Mouse (Mus musculus) 3T3-L1 (cell line): ENCODE measurements around the gene Rhbg.

Experiments used
- DNase-seq: peaks from one replicate; pipeline ENCODE4 v3.0.0-alpha.2; 2015; ENCODE audit warnings: low read depth, low spot score

Rhbg gene

GRCm38 (mm10) chr3:88262346-88262745, 7.8 kb upstream of the Rhbg start:
- no peak for DNase-seq

DNA sequence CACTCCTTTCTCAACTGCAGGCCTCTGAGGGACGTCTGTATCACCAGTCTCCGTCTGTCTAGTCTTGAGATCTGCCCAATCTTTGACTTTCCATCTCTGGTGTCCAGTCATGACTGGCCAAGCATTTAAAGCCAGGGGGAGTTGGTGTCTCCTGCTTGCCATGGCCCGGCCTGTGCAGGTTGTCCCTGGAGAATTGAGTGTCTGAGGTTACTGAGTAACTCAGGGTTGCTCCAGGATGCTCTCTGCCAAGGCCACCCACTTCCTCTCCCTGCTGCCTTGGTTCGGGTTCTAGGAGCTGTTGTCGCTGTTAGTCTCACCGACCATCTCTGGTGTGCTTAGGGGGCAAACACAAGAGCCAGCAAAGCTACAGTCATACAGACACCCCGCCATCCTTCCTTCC, 1.9 kb upstream of the Rhbg start:
- no peak for DNase-seq

GRCm38 (mm10) chr3:88255950-88256349, 1.4 kb upstream of the Rhbg start:
- DNase-seq, result no peak

- DNase-seq, result no peak
Observed at GRCm38 (mm10) chr3:88252739-88253138, 1.8 kb downstream of the Rhbg start.

- no peak for DNase-seq
Observed at GRCm38 (mm10) chr3:88248406-88248805, 6.1 kb downstream of the Rhbg start.

DNA sequence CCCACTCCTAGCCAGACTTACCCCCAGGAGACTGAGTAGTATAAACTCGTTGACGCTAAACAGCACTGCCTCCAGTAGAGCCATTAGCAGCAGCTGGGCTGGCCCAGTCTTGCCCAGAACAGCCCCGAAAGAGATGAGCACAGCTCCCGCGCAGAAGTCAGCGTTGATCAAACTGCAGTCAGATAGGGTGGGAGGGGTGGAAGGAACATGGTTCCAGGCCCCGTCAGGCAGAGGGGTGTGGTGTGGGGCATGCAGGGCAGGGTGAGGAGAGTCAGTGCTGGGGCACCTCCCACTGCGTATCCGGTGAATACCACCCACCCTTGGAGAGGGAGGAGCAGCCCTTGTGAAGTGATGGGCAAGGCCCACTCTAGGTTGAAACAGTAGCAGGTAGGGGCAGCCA, 6.8 kb downstream of the Rhbg start:
- no peak for DNase-seq

DNA sequence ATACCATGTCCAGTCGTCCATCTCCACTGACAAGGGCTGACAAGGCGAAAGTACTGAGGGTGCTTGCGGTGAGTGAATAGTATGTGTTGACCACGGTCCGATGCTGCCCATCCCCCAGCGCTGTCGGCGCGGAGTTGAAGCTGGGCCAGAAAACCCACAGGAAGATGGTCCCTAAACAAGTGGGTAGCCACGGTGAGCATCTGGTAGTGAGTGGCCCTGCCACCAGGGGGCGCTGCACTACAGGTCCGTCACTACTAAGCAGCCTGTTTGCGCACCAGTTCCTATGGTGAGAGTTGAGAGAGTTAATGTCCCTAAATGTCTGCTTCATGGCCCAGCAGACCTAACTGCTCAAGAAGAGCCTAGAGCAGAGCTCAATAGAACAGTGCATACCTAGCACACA, 8.7 kb downstream of the Rhbg start:
- DNase-seq, result peak; percentile 78

DNA sequence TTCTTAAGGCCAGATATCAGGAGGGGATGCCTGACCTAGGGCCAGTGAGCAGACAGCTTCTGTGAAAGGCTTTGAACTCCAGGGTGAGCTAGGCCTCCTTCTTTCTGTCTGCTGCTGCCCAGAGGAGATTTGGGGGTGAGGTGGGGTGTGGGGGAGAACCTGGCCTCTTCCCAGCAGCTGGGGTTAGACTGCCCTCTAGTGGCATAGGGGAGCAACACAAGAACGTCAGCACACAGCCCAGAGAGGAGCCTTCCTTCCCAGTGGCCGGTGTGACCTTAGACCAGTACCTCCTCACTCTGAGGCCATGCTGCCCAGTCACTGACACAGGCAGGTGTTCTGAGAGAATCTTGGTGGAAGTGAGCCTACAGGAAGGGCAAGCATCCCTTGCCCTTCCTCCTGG, 10.4 kb downstream of the Rhbg start:
- peak; percentile 67 for DNase-seq

GRCm38 (mm10) chr3:88242531-88242930, 12.0 kb downstream of the Rhbg start:
- peak; percentile 89 for DNase-seq

DNA sequence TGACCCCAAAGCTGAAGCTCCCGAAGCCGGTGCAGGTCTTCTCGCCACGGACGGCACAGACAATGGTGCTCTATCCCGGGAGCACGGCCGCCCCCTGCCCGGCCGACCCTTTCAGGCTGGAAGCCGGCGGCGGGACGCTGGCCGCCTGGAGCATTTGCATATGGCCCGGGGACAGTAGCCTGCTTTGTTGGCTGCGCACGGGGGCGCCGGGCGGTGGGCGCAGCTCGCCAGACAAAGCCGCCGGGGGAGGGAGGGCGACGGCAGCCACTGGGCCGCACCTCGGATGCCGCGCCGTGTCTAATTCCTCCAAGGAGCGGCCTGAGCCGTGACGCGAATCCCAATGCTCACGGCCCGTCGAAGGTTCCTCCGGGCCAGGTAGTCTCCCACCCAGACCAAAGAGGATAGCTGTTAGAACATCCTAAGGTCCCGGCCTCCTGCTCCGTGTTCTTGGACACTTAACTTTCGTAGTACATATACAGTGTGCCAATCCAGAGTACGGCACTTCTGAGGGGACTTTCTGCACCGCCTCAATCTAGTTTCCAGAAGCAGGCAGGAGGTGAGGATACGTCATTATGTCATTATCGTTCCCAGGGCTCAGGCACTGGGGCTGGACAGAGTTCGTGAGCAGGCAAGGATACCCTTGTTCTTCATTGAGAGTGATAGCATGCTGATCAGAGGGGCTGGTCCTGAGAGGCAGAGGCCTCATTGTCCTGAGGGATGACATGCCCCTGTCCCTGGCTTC, 13.3 kb downstream of the Rhbg start:
- no peak for DNase-seq

GRCm38 (mm10) chr3:88239446-88239845, 15.1 kb downstream of the Rhbg start:
- no peak for DNase-seq

DNA sequence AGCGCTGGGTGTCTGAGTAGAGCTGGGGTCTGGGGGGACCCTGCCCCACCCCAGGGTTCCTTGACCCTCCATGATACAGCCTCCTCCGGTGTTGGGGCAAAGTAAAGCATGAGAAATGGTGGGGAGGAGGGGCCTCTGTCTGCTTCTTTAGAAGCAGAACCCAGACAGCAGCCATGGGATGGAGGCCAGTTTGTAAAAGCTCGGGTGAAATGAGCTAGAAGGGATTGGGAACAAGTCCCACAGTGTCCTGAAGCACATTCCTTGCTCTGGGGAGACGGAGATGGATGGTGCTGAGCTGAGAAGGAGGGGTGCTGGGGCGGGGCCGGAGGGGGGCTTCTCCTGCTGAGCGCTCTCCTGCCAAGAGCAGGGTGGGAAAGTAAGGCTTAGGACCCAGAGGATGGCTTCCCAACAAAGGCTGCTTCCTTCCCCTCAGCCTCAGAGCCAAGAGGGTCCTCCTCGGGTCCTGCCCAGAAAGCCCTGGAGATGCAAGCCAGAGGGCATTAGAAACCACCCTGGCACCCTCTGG, 15.6 kb downstream of the Rhbg start:
- DNase-seq, result no peak

GRCm38 (mm10) chr3:88237556-88238194, 16.8 kb downstream of the Rhbg start:
- DNase-seq, result peak; percentile 79

DNA sequence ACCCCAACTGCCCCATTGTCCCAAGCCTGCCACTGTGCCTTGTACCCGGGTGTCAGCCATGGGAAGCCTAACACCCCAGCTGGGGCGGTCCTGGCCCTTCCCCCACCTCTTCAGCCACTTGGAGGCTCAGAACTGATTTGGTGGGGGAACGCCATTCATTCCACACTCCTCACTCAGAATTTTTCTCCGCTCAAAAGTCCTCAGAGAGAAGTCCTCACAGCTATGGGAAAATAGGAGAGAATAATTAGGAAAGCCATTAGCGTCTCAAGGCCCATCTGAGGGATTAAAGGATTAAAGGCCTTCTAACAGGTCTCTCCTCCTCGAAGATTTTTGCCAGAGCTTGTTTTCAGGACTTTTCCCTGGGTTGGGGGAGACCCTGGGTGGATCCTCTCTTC, 17.4 kb downstream of the Rhbg start:
- no peak for DNase-seq

DNA sequence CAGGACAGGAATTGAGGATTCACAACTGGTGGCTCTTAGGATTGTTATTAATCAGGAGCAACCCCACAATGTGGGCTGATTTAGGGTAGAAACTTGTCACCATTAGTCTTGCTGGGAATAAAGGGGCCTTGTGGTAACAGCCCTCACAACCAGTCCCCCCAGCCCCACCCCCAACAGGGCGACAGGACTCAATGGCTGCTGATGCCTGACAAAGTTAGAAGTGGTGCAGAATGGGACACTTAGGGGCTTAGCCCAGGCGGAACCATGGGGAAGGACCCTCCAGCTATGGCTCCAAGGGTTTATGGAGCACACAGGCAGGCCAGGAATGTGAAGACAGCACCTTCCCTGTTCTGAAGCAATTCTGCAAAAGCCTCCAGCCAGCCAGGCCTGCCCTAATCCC, 18.9 kb downstream of the Rhbg start:
- no peak for DNase-seq

GRCm38 (mm10) chr3:88235216-88235615, 19.3 kb downstream of the Rhbg start:
- no peak for DNase-seq

GRCm38 (mm10) chr3:88234041-88234440, 20.5 kb downstream of the Rhbg start:
- DNase-seq, result peak; percentile 78

GRCm38 (mm10) chr3:88232851-88233649, 21.5 kb downstream of the Rhbg start:
- peak; percentile 73 for DNase-seq

DNA sequence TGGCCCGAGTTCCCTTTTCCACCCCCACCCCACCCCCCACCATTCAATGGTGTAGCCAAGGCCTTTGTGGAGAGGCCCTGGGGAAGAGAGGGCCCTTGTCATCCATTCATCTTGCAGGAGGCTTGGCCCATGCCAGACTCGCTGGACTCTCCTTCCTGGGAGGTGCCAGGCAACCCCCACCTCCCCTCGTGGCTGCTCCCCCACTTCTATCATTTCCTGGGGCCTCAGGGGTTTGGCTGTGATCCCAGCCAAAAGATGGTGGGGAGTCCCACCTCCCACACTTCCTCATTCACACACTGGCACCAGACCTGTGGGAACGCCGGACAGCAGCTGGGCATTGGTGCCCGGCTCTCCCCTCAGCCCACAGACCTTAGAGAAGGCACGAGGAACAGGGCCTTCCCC, 22.2 kb downstream of the Rhbg start:
- no peak for DNase-seq

DNA sequence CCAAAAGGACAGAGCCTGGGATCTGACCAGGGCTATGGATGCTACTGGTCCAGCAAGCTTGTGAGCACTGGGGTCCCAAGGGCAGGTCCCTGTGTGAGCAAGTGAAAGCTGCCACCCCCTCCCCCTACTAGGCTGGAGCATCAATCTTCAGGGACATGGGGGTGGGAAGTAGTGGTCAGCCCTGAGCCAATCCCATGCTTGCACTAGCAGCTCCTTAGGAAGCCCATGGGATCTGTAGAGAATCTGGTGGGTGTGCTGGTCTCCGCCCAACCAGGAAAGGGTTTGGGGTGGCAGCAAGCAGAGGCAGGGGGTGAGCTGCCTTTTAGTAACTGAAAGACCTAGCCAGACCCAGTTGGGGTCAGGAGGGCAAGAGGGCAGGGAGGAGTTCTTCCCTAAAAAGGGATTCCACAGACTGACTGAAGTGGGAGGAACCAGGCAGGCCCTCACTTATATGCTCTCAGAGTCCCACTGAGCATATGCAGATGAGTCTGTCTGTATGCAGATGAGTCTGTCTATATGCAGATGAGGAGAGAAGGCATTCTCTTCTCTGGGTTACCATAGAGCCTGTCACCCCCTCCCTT, 23.4 kb downstream of the Rhbg start:
- DNase-seq, result no peak

DNA sequence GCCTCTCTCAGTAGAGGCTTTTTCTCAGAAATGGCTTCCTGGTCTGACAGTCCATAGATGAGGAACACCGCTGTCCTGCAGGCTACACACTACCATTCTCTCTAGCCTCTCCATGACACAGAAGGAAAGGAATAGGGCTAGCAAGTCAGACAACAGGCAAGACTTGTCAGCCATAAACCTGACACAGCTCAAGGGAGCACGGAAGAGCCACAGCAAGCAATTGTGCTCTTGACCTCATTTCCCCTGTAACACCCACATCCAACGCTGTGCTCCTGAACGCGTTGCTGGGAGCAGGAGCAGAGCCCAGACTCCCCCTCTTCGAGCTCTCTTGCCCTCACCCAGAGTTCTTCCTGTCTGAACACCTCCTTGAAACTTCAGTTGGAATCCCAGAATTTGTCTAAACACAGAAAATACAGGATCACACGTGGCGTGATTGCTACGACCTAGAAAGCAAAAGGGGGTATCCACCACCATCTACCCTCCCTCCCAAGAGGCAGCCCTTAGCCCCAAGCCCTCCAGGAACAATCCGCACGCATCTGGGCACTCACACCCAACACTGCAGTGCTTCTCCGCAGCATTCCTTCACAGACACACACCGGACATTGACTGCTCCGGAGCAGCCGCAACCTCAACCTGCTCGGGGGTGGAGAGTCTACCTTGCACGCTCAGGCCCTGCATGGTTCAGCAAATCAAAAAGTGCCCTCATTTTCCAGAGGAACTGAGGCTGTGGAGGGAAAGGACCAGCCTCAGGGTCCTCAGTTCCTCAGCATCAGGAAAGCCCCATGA, 24.1 kb downstream of the Rhbg start:
- DNase-seq, result no peak
